Mouse (Mus musculus): ENCODE measurements around the gene Nab1.

- TF ChIP-seq CTCF (conservative IDR thresholded peaks at IDR 0.05; ENCODE audit: insufficient read depth, insufficient read length, low read depth, low read length) (no peak), POLR2A (IDR thresholded peaks at IDR 0.05; ENCODE audit: low read depth, low read length) (no peak)
Measured at GRCm38 (mm10) chr1:52524150-52524549, 23.7 kb upstream of the Nab1 start.

All from kidney, adult 2 months (tissue).